14 mouse cellular contexts compared by ENCODE assay signal in genomic region chr13:33937151-33937550, GRCm38 (mm10). TPM values are rescaled to one million over a fixed set of nuclear protein-coding genes. Genes with fewer than 3 reads are reported as not detected.
"Had no signal": no experiment of that assay in that cellular context is flagged by ENCODE, and none has a peak within 500 bp of the region (broad histone marks: within the 10 kb centered on the region; RNA-seq: fewer than 3 reads in every experiment).

No protein-coding gene starts in this region.

- H3K36me3 ChIP-seq: limb, embryonic 12.5 days; liver, embryonic 13.5 days; midbrain, embryonic 10.5 days had no signal

- H3K27ac ChIP-seq: limb, embryonic 12.5 days; liver, embryonic 13.5 days; midbrain, embryonic 10.5 days had no signal

- H3K27me3 ChIP-seq: limb, embryonic 12.5 days; liver, embryonic 13.5 days had no signal

- H3K4me2 ChIP-seq: limb, embryonic 12.5 days; liver, embryonic 13.5 days had no signal

- H3K9me3 ChIP-seq: limb, embryonic 12.5 days; liver, embryonic 13.5 days; midbrain, embryonic 10.5 days had no signal

- DNase-seq: kidney, postnatal 36 days; liver; liver, embryonic 13.5 days; liver, postnatal 0 days; lung, postnatal 36 days; right cerebral cortex, postnatal 14 days; thymus, postnatal 4 days had no signal

- H3K9ac ChIP-seq: limb, embryonic 12.5 days; liver, embryonic 13.5 days; liver, postnatal 0 days had no signal

- H3K4me3 ChIP-seq: limb, embryonic 12.5 days; liver, embryonic 13.5 days; midbrain, embryonic 10.5 days had no signal

- ATAC-seq: liver, postnatal 0 days; midbrain, embryonic 16.5 days had no signal

RNA-seq across cellular contexts. Expression of gene Serpinb6c, which starts 31.6 kb away (rescaled TPM):
- total RNA-seq: megakaryocyte progenitor cell, adult 5-6 weeks had no signal
- polyA plus RNA-seq: liver, embryonic 13.5 days; liver, postnatal 0 days; lung, embryonic 16.5 days; small intestine, adult 2 months; stomach, embryonic 16.5 days had no signal
